Mouse (Mus musculus) erythroblast, embryonic 14.5 days (primary cell): ENCODE data around the gene Bsdc1. TPM values are rescaled to one million over a fixed set of nuclear protein-coding genes. Genes with fewer than 3 reads are reported as not detected.

Source experiments
- H3K27me3 ChIP-seq: 2 replicates; pipeline ENCODE4 v1.6.1; 2012; ENCODE audit warnings: inconsistent platforms; ENCODE audit not compliant: control insufficient read depth
- H3K36me3 ChIP-seq: 2 replicates; pipeline ENCODE4 v1.6.1; 2012; ENCODE audit warnings: mild to moderate bottlenecking, inconsistent platforms; ENCODE audit not compliant: control insufficient read depth
- H3K4me1 ChIP-seq: 2 replicates; pipeline ENCODE4 v1.6.1; 2012; ENCODE audit warnings: inconsistent platforms; ENCODE audit not compliant: control insufficient read depth
- H3K4me3 ChIP-seq: replicated peaks from 2 replicates; pipeline ENCODE3; 2012; ENCODE audit warnings: moderate library complexity, mild to moderate bottlenecking, inconsistent platforms
- H3K9me3 ChIP-seq: 2 replicates; pipeline ENCODE4 v1.6.1; 2012; ENCODE audit warnings: low read length, inconsistent platforms, mixed read lengths; ENCODE audit not compliant: control insufficient read depth
- GATA1 ChIP-seq: IDR thresholded peaks from 2 replicates; pipeline ENCODE4 v1.6.1; 2012; ENCODE audit warnings: low read length, inconsistent platforms, mixed read lengths
- TAL1 ChIP-seq: IDR thresholded peaks from 3 replicates; pipeline ENCODE4 v1.6.1; 2012; ENCODE audit warnings: low read length, inconsistent platforms, mixed read lengths
- polyA plus RNA-seq: library from polyadenylated mRNA; stranded (reverse); fragments of >175 nt; gene quantifications from 2 replicates; pipeline ENCODE4 v1.2.3, GENCODE M21; 2012

Gene Bsdc1
- polyA plus RNA-seq: 87.8 and 92.9 TPM in 2 replicates

DNA sequence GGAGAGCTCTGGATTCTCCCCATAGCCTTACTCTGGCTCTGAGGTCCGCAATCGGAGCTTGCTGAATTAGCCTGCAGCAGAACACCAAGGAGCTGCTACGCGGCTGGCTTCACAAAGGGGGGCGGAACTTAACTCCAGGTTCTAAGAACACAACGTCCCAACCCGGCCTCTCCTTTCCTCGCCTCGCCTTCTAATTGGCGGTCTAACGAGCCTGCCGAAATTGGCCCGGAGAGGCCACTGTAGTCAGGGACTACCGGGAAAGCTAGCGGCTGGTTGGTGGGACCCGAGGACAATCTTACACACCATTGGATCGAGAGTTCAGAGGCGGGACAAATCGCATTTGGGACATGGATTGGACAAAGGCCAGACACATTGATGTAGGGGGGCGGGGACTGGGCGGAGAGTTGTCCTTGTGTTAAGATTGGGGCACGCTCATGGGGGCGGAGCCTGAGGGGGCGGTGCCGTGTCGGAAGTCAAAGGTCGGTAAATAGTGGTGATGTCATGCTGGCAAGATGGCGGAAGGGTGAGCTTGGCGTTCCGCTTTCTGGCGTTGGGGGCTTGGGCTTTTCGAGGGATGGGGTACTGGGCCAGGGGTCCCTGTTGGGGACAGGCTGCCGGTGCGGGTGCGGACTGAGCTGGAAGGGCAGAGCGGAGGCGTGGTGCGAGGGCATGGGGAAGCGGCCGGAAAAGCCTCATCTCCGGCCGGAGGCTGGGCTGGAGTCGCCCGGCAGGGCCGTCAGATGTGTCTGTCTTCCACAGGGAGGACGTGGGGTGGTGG, at the start of gene Bsdc1:
Gene Bsdc1 (plus strand): TSS at position 399 of the 778 bp plus-strand sequence.
- no peak for TF ChIP-seq TAL1

DNA sequence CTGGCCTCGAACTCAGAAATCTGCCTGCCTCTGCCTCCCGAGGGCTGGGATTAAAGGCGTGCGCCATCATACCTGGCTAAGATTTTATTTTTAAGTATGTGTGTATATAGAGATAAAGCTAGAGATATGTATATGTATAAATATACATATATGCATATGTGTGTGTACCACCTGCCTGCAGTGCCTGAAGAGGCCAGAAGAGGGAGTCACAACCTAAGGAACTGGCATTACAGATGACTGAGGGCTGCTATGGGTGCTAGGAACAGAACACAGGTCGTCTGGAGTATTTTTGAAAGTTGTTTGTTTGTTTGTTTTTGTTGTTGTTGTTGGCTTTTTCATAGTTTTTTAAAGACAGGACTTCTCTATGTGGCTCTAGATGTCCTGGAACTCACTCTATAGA, 45.5 kb upstream of the Bsdc1 start:
- peaks cover 9% of the 10 kb centered on the region for H3K9me3 ChIP-seq
- no peaks in the 10 kb centered on the region for H3K27me3 ChIP-seq
- no peak for TF ChIP-seq TAL1
- TF ChIP-seq GATA1: no peak
- peaks cover 3% of the 10 kb centered on the region; the same call in 1 of the 2 replicates for H3K36me3 ChIP-seq
- H3K4me3 ChIP-seq: no peak overlapping the region
- peaks cover 38% of the 10 kb centered on the region for H3K4me1 ChIP-seq

More for the DNA sequence above, at the start of gene Bsdc1:
- no peaks in the 10 kb centered on the region for H3K27me3 ChIP-seq
- peaks cover 55% of the 10 kb centered on the region for H3K4me1 ChIP-seq
- peaks cover 45% of the 10 kb centered on the region for H3K36me3 ChIP-seq
- no peaks in the 10 kb centered on the region for H3K9me3 ChIP-seq
- peak within 1 kb of the TSS; percentile 74 for H3K4me3 ChIP-seq

DNA sequence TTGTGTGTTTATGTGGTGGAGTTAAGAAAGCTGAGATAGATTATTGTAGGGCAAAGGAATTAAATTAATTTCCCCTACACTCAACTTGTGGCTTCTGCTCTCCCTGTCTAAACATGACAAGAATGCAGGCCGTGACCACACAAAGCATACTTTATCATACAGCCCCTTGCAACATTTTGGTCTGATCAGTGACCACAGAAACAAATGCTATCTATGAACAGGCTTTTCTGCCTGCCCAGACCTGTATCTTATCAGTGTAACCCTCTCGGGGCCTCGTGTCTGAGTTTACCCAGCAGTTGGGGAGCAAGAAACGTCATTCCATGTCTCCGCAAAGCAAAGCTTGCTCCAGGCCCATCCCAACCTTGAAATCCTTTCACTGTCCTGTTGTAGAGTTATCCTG, 44.9 kb upstream of the Bsdc1 start:
- TF ChIP-seq GATA1 (no peak), TAL1 (peak; percentile 25; the same call in 1 of the 3 replicates)
- Histone ChIP-seq H3K36me3 (peaks cover 3% of the 10 kb centered on the region; the same call in 1 of the 2 replicates), H3K27me3 (no peaks in the 10 kb centered on the region)

DNA sequence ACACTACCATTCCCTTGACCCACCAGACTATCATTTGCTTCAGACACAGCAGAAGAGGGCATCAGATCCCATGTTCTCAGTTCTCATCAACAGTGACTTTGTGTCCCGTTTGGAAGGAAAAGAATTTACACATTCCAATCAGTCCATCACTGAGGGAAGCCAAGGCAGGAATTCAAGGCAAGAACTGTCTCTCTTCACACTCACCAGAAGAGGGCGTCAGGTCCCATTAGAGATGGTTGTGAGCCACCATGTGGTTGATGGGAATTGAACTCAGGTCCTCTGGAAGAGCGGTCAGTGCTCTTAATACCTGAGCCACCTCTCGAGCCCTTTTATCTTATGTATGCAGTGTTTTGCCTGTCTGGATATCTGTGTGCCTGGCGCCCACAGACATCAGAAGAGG, 43.1 kb upstream of the Bsdc1 start:
- no peaks in the 10 kb centered on the region for H3K27me3 ChIP-seq
- TF ChIP-seq TAL1 (no peak), GATA1 (no peak)
- peaks cover 3% of the 10 kb centered on the region; the same call in 1 of the 2 replicates for H3K36me3 ChIP-seq
- peaks cover 9% of the 10 kb centered on the region for H3K9me3 ChIP-seq
- H3K4me3 ChIP-seq: no peak overlapping the region
- H3K4me1 ChIP-seq: peaks cover 38% of the 10 kb centered on the region

More for the DNA sequence above, 44.9 kb upstream of the Bsdc1 start:
- Histone ChIP-seq H3K9me3 (peaks cover 9% of the 10 kb centered on the region), H3K4me3 (no peak overlapping the region), H3K4me1 (peaks cover 38% of the 10 kb centered on the region)

DNA sequence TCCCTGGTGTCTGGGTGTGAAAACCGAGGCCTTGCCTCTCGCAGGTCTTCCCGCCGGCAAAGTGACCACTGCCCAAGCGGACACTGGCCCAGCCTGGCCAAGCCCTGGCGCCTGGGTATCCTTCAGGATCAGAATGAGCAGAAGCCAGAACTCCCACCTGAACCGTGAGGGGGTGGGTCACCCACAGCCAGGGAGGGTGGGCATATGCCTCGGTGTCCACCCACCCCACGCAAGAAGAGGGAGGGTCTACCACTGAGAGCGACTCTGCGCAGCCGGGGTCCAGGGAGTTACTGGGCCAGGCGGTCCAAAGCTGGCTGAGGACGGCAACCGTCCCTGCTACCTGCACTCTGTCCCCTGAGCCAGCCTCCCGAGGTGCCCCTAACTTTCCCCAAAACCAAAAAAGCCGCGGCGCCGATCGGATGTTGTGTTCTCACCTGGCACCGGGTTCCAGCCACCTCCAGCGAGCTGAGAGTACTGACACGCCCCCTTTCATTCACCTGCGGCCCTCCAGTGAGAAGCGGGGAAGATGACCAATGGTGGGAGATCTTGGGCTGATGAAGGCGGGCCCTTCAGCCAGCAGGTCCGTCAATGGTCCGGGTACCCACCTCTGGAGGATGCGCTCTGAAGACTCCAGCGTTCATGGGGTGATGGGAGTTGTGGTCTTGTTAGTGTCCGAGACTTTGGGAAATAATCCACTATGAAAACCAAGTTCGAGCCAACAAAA, 20.9 kb upstream of the Bsdc1 start, which contains the start of gene Zbtb8b:
Gene Zbtb8b (minus strand): TSS at position 514 of the 724 bp plus-strand sequence.
- H3K4me3 ChIP-seq: peak within 1 kb of the TSS; percentile 28
- H3K36me3 ChIP-seq: no peaks in the 10 kb centered on the region
- TF ChIP-seq TAL1 (no peak), GATA1 (no peak)
- H3K4me1 ChIP-seq: peaks cover 9% of the 10 kb centered on the region
- peaks cover 4% of the 10 kb centered on the region; the same call in 1 of the 2 replicates for H3K9me3 ChIP-seq
- H3K27me3 ChIP-seq: peaks cover 87% of the 10 kb centered on the region

DNA sequence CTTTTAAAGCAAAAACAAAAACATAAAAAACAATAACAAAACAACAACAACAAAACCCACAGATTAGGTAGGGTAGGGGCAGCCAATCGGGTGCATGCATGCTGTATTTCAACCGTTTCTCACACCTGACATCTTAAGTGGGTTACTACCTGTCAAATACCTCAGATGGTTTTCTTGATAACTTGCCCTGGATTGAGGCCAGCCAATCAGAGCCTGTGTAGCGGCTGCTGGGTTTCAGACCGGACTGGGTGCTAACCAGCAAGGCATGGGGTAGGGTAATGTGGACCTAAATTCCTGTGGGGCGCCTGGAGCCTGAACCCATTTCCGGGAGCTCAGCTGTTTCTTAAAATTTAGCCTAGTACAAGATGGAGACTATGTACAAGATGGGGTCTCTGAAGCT, 20.2 kb upstream of the Bsdc1 start:
- TF ChIP-seq TAL1: no peak
- Histone ChIP-seq H3K4me1 (peaks cover 9% of the 10 kb centered on the region), H3K9me3 (peaks cover 4% of the 10 kb centered on the region; the same call in 1 of the 2 replicates), H3K4me3 (no peak overlapping the region), H3K27me3 (peaks cover 86% of the 10 kb centered on the region), H3K36me3 (no peaks in the 10 kb centered on the region)

DNA sequence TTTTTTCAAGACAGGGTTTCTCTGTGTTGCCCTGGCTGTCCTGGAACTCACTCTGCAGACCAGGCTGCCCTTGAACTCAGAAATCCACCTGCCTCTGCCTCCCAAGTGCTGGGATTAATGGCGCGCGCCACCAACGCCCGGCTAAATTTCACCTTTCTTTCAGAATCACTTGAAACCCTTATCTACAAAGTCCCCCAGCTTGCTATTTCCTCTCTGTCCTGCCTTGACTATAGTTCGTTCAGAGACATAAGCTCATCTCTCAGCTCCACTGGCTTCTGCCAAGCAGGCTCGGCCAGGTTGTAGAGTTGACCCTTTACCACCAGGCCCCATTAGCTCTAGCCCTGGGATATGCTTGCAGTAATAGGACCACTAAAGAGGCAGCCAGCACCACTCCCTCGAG, 14.0 kb upstream of the Bsdc1 start:
- TF ChIP-seq TAL1 (no peak), GATA1 (no peak)
- Histone ChIP-seq H3K36me3 (no peaks in the 10 kb centered on the region), H3K9me3 (no peaks in the 10 kb centered on the region), H3K4me1 (peaks cover 6% of the 10 kb centered on the region), H3K27me3 (peaks cover 24% of the 10 kb centered on the region), H3K4me3 (no peak overlapping the region)

DNA sequence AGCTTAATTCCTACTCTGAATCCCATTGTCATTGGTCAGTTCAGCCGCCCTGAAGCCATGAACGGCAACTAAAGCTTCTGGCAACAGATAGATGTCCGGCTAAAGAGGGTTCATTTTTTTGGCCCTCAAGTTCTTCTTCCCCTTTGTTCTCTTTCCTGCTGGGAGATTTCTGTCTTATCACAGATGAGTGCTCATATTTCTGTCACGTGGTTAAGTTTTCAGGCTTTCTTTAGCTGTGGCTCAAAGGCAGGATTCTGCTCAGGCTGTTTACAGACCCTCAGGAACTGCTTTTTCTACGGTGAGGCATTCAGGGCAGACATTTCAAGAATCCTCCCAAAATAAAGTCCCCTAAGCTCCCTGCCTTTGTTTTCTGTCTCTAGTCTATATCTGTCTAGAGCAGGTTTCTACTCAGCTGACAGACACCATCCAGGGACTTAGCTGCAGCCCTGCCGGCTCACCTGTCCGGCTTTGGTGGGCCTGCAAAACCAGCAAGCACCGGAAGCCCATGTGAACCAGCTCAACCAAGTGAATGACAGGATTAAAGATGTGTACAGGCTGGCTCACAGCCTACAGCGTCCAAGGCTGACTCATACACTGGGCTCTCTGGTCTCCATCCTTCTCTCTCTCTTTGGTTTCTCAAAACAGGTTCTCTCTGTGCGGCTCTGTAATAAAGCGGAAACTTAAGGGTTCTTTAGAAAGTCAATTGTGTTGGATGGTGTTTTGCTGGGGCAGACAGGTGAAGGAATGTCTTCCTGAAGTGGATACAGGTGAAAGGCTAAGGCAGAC, 13.4 kb upstream of the Bsdc1 start:
- no peak for TF ChIP-seq TAL1
- no peak for TF ChIP-seq GATA1
- Histone ChIP-seq H3K4me1 (peaks cover 6% of the 10 kb centered on the region), H3K27me3 (peaks cover 18% of the 10 kb centered on the region), H3K9me3 (no peaks in the 10 kb centered on the region), H3K4me3 (no peak overlapping the region), H3K36me3 (no peaks in the 10 kb centered on the region)

DNA sequence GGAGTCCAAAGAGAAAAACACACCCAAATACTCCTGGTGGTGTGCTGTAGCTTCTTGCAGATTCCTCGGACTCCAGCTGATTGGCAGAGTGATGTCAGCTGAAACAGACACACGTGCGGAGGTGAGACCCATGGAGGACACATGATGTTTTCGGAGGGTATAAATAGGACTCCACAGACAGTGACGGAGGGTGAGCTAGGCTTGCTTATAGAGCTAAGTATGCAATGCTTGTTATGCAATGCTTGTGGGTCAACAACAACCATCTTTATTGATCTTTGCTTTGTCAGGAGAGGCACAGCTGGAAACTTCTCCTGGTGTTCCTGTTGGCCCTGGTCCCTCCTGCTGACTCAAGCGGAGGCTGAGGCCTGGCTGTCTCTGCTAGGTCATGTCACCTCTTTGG, 12.7 kb upstream of the Bsdc1 start:
- Histone ChIP-seq H3K27me3 (peaks cover 10% of the 10 kb centered on the region), H3K4me1 (peaks cover 6% of the 10 kb centered on the region), H3K4me3 (no peak overlapping the region), H3K36me3 (no peaks in the 10 kb centered on the region), H3K9me3 (no peaks in the 10 kb centered on the region; the same call in 1 of the 2 replicates)
- TF ChIP-seq GATA1: no peak
- no peak for TF ChIP-seq TAL1
